Mouse (Mus musculus): ENCODE results near the gene Aldh3b3. TPM values are rescaled to one million over a fixed set of nuclear protein-coding genes. Genes with fewer than 3 reads are reported as not detected.
A peak's percentile ranks its signal among the peaks of the same experiment; 100 is the strongest.

Gene Aldh3b3
- polyA plus RNA-seq, 1 experiment from 2014 or later: not detected

DNA sequence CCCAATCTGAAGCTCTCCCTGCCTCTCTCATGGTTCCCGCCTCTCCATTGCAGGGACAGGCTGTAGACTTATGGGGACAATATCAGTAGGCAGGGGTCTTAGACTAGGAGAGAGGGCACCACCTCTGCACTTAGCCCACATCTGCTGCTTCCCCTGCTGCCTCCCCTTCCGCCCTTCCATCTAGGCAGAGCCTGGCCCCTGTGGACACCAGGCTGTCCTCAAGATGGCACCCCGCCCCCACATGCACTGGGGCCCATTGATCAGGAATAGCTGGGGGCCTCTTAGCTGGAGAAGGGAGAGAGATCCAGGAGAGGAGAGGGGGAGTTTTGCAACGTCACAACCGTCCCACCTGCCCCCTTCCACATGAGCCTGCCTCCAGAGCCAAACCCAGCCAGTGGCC is 34.0 kb downstream of the Aldh3b3 start, which contains the start of gene Tbx10:
Gene Tbx10 (plus strand): TSS at position 337 of the 400 bp plus-strand sequence.
- H3K4me3 ChIP-seq (ENCODE audit: low read depth, low read length): no peak within 1 kb of the TSS
- WGBS: 48% methylated on average over 5 of the region's 5 CpGs
- no peak within 1 kb of the TSS for H3K9ac ChIP-seq (replicated peaks; ENCODE audit: low read depth, low read length)
- no peaks in the 10 kb centered on the region for H3K9me3 ChIP-seq (ENCODE audit: control insufficient read depth, low read length)
- H3K36me3 ChIP-seq (ENCODE audit: control insufficient read depth, insufficient read depth, low read length): no peaks in the 10 kb centered on the region
- no peak within 1 kb of the TSS for H3K27ac ChIP-seq (ENCODE audit: low read depth, low read length)
- no peaks in the 10 kb centered on the region for H3K27me3 ChIP-seq (ENCODE audit: control insufficient read depth, insufficient read depth, low read length)
- no peak for ATAC-seq (ENCODE audit: low read depth)
- no peaks in the 10 kb centered on the region for H3K4me1 ChIP-seq (ENCODE audit: control insufficient read depth, insufficient read depth, low read length)
- H3K4me2 ChIP-seq (ENCODE audit: low read depth, low read length): no peak within 1 kb of the TSS

GRCm38 (mm10) chr19:3994932-3995331 is 36.5 kb downstream of the Aldh3b3 start:
- no peak overlapping the region for H3K4me2 ChIP-seq (ENCODE audit: low read depth, low read length)
- WGBS: 77% methylated on average over 6 of the region's 6 CpGs
- ATAC-seq (ENCODE audit: low read depth): no peak
- H3K27me3 ChIP-seq (ENCODE audit: control insufficient read depth, insufficient read depth, low read length): no peaks in the 10 kb centered on the region
- no peak overlapping the region for H3K27ac ChIP-seq (ENCODE audit: low read depth, low read length)
- H3K36me3 ChIP-seq (ENCODE audit: control insufficient read depth, insufficient read depth, low read length): no peaks in the 10 kb centered on the region
- H3K9ac ChIP-seq (replicated peaks; ENCODE audit: low read depth, low read length): no peak overlapping the region
- no peaks in the 10 kb centered on the region for H3K9me3 ChIP-seq (ENCODE audit: control insufficient read depth, low read length)
- H3K4me1 ChIP-seq (ENCODE audit: control insufficient read depth, insufficient read depth, low read length): no peaks in the 10 kb centered on the region
- no peak overlapping the region for H3K4me3 ChIP-seq (ENCODE audit: low read depth, low read length)

DNA sequence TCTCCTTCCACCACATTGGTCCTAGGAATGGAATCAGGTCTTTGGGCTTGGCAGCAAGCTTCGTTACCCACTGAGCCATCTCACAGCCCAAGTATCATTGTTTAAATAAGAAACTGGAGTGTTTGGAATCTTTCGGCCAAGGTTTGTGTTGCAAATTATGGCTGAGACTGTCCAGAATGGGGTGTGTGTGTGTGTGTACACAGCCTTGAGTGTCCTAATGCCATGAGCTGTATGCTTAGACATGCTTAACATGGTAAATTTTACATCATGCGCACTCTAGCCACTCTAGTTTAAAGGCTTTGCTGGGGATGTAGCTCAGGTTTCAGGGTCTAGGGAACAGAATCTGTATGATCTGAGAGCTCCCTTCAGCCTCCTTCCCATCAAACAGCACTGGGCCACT is 37.1 kb downstream of the Aldh3b3 start:
- no peak overlapping the region for H3K27ac ChIP-seq (ENCODE audit: low read depth, low read length)
- 91% methylated on average over 3 of the region's 3 CpGs for WGBS
- H3K4me3 ChIP-seq (ENCODE audit: low read depth, low read length): no peak overlapping the region
- no peaks in the 10 kb centered on the region for H3K27me3 ChIP-seq (ENCODE audit: control insufficient read depth, insufficient read depth, low read length)
- no peaks in the 10 kb centered on the region for H3K36me3 ChIP-seq (ENCODE audit: control insufficient read depth, insufficient read depth, low read length)
- ATAC-seq (ENCODE audit: low read depth): no peak
- no peaks in the 10 kb centered on the region for H3K4me1 ChIP-seq (ENCODE audit: control insufficient read depth, insufficient read depth, low read length)
- no peak overlapping the region for H3K9ac ChIP-seq (replicated peaks; ENCODE audit: low read depth, low read length)
- H3K4me2 ChIP-seq (ENCODE audit: low read depth, low read length): no peak overlapping the region
- no peaks in the 10 kb centered on the region for H3K9me3 ChIP-seq (ENCODE audit: control insufficient read depth, low read length)

- H3K9ac ChIP-seq (replicated peaks; ENCODE audit: low read depth, low read length): no peak overlapping the region
- H3K4me3 ChIP-seq (ENCODE audit: low read depth, low read length): no peak overlapping the region
- no peaks in the 10 kb centered on the region for H3K36me3 ChIP-seq (ENCODE audit: control insufficient read depth, insufficient read depth, low read length)
- no peaks in the 10 kb centered on the region for H3K9me3 ChIP-seq (ENCODE audit: control insufficient read depth, low read length)
- WGBS: 76% methylated on average over 7 of the region's 7 CpGs
- H3K27me3 ChIP-seq (ENCODE audit: control insufficient read depth, insufficient read depth, low read length): no peaks in the 10 kb centered on the region
- H3K4me2 ChIP-seq (ENCODE audit: low read depth, low read length): no peak overlapping the region
- H3K4me1 ChIP-seq (ENCODE audit: control insufficient read depth, insufficient read depth, low read length): peaks cover 2% of the 10 kb centered on the region
- no peak for ATAC-seq (ENCODE audit: low read depth)
- no peak overlapping the region for H3K27ac ChIP-seq (ENCODE audit: low read depth, low read length)
Observed at GRCm38 (mm10) chr19:3996106-3996505, 37.7 kb downstream of the Aldh3b3 start.

GRCm38 (mm10) chr19:3996747-3997146 is 38.3 kb downstream of the Aldh3b3 start:
- no peaks in the 10 kb centered on the region for H3K27me3 ChIP-seq (ENCODE audit: control insufficient read depth, insufficient read depth, low read length)
- H3K4me3 ChIP-seq (ENCODE audit: low read depth, low read length): no peak overlapping the region
- H3K9ac ChIP-seq (replicated peaks; ENCODE audit: low read depth, low read length): no peak overlapping the region
- 87% methylated on average over 8 of the region's 8 CpGs for WGBS
- no peaks in the 10 kb centered on the region for H3K36me3 ChIP-seq (ENCODE audit: control insufficient read depth, insufficient read depth, low read length)
- ATAC-seq (ENCODE audit: low read depth): no peak
- no peak overlapping the region for H3K27ac ChIP-seq (ENCODE audit: low read depth, low read length)
- no peak overlapping the region for H3K4me2 ChIP-seq (ENCODE audit: low read depth, low read length)
- no peaks in the 10 kb centered on the region for H3K9me3 ChIP-seq (ENCODE audit: control insufficient read depth, low read length)
- peaks cover 7% of the 10 kb centered on the region for H3K4me1 ChIP-seq (ENCODE audit: control insufficient read depth, insufficient read depth, low read length)

DNA sequence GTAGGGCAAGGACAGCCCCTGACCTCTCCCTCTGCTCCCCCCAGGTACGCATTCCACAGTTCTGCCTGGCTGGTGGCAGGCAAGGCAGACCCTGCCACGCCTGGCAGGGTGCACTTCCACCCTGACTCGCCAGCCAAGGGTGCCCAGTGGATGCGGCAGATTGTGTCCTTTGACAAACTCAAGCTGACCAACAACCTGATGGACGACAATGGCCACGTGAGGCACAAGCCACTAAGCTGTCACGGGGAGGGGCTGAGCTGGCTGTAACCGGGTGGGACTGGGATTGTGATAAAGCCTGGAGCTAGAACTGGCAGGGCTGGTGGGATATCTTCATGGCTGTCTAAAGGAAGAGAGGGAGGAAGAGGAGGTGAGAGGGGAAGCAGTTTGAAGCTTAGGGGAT is 38.8 kb downstream of the Aldh3b3 start:
- WGBS: 69% methylated on average over 8 of the region's 8 CpGs
- no peaks in the 10 kb centered on the region for H3K27me3 ChIP-seq (ENCODE audit: control insufficient read depth, insufficient read depth, low read length)
- H3K27ac ChIP-seq (ENCODE audit: low read depth, low read length): no peak overlapping the region
- no peak overlapping the region for H3K4me3 ChIP-seq (ENCODE audit: low read depth, low read length)
- H3K4me1 ChIP-seq (ENCODE audit: control insufficient read depth, insufficient read depth, low read length): peaks cover 7% of the 10 kb centered on the region
- H3K36me3 ChIP-seq (ENCODE audit: control insufficient read depth, insufficient read depth, low read length): no peaks in the 10 kb centered on the region
- no peak overlapping the region for H3K4me2 ChIP-seq (ENCODE audit: low read depth, low read length)
- no peak overlapping the region for H3K9ac ChIP-seq (replicated peaks; ENCODE audit: low read depth, low read length)
- no peaks in the 10 kb centered on the region for H3K9me3 ChIP-seq (ENCODE audit: control insufficient read depth, low read length)
- no peak for ATAC-seq (ENCODE audit: low read depth)

DNA sequence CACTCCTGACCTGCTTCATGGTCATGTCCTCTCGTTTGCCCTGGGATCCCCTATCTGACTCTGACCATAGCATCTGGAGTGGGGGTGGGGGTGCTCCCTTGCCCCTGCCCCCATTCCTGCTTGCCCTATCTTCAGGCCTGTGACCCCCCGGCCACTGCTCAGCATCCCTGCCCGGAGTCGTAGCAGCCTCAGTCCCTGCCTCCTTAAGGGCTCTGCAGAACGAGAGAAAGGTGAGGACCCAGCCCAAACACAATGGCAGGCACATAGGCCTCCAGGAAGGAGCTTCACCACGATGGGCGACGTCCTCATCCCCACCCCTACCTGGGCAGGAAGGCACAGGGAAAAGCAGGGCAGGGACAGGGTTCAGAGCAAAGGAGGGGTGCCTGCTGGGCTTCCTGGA is 39.9 kb downstream of the Aldh3b3 start:
- ATAC-seq (ENCODE audit: low read depth): no peak
- no peak overlapping the region for H3K9ac ChIP-seq (replicated peaks; ENCODE audit: low read depth, low read length)
- no peak overlapping the region for H3K4me2 ChIP-seq (ENCODE audit: low read depth, low read length)
- H3K4me3 ChIP-seq (ENCODE audit: low read depth, low read length): no peak overlapping the region
- H3K27me3 ChIP-seq (ENCODE audit: control insufficient read depth, insufficient read depth, low read length): no peaks in the 10 kb centered on the region
- H3K27ac ChIP-seq (ENCODE audit: low read depth, low read length): no peak overlapping the region
- no peaks in the 10 kb centered on the region for H3K36me3 ChIP-seq (ENCODE audit: control insufficient read depth, insufficient read depth, low read length)
- H3K9me3 ChIP-seq (ENCODE audit: control insufficient read depth, low read length): no peaks in the 10 kb centered on the region
- peaks cover 7% of the 10 kb centered on the region for H3K4me1 ChIP-seq (ENCODE audit: control insufficient read depth, insufficient read depth, low read length)
- 82% methylated on average over 8 of the region's 8 CpGs for WGBS

GRCm38 (mm10) chr19:3999121-3999730 is 40.8 kb downstream of the Aldh3b3 start:
- Histone ChIP-seq H3K4me1 (ENCODE audit: control insufficient read depth, insufficient read depth, low read length) (peaks cover 7% of the 10 kb centered on the region), H3K36me3 (ENCODE audit: control insufficient read depth, insufficient read depth, low read length) (no peaks in the 10 kb centered on the region; the same call in 1 of the 2 replicates), H3K27ac (ENCODE audit: low read depth, low read length) (no peak overlapping the region), H3K27me3 (ENCODE audit: control insufficient read depth, insufficient read depth, low read length) (no peaks in the 10 kb centered on the region), H3K9ac (replicated peaks; ENCODE audit: low read depth, low read length) (no peak overlapping the region), H3K4me3 (ENCODE audit: low read depth, low read length) (no peak overlapping the region), H3K4me2 (ENCODE audit: low read depth, low read length) (peak overlapping the region; percentile 85; the same call in 1 of the 2 replicates), H3K9me3 (ENCODE audit: control insufficient read depth, low read length) (no peaks in the 10 kb centered on the region)
- no peak for ATAC-seq (ENCODE audit: low read depth)
- WGBS: 89% methylated on average over 9 of the region's 9 CpGs

DNA sequence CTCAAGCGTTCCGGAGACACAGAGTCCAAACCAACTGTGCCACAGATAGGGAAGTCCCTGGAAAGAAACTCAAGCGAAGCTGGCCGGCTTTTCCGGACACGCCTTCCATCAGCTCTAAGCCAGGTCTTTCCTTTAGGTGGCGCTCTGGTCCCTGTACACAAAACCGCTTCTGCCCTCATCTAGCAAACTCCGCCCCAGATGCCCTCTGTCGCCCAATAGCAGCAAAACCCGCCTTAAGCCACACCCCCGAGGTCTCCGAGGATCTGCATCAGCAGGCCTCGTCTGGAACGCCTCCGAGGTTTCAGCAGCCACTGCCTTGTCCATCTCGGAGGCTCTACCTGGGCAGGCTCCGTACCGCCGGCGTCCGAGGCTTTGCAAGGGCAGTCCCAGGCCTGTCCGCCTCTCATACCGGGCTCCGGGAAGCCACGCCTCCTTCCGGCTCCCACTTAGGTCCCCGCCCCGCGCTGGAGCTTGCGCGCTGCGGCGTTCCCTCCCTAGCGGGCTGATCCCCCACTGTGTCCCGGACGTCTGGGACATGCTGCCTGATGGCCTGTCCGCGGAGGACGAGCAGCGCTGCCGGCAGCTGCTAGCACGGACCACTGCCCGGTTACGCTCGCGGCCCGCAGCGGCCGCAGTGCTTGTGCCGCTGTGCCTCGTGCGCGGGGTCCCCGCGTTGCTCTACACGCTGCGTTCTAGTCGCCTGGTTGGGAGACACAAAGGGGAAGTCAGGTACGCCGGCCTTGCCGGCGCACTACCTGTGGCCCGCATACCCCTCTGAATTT is 41.9 kb downstream of the Aldh3b3 start, which contains the start of the genes Nudt8 and Gm49405:
Gene Nudt8 (plus strand): TSS at position 462 of the 782 bp plus-strand sequence.
Gene Gm49405 (plus strand): TSS at position 508 of the 782 bp plus-strand sequence.
- under 1% methylated on average over 64 of the region's 64 CpGs for WGBS
- Histone ChIP-seq H3K27ac (ENCODE audit: low read depth, low read length) (peak within 1 kb of the TSS; percentile 95), H3K9ac (replicated peaks; ENCODE audit: low read depth, low read length) (peak within 1 kb of the TSS; percentile 90), H3K36me3 (ENCODE audit: control insufficient read depth, insufficient read depth, low read length) (no peaks in the 10 kb centered on the region; the same call in 1 of the 2 replicates), H3K27me3 (ENCODE audit: control insufficient read depth, insufficient read depth, low read length) (no peaks in the 10 kb centered on the region), H3K4me1 (ENCODE audit: control insufficient read depth, insufficient read depth, low read length) (peaks cover 7% of the 10 kb centered on the region), H3K9me3 (ENCODE audit: control insufficient read depth, low read length) (no peaks in the 10 kb centered on the region), H3K4me2 (ENCODE audit: low read depth, low read length) (peak within 1 kb of the TSS; percentile 85), H3K4me3 (ENCODE audit: low read depth, low read length) (peak within 1 kb of the TSS; percentile 69)
- ATAC-seq (ENCODE audit: low read depth): peak; percentile 90

Measured in neural tube, embryonic 14.5 days (tissue).